Mouse (Mus musculus) bone marrow, adult 2 months (tissue): ENCODE measurements around the gene Mov10l1.

Source experiments
- CTCF ChIP-seq: fragments of 200-500 bp; IDR thresholded peaks from 2 replicates; pipeline ENCODE4 v1.5.1; 2011; ENCODE audit warnings: low read length, control low read depth; ENCODE audit not compliant: control insufficient read depth, insufficient read depth
- POLR2A ChIP-seq: fragments of 200-500 bp; IDR thresholded peaks from 2 replicates; pipeline ENCODE4 v1.6.1; 2011; ENCODE audit warnings: low read depth, mild to moderate bottlenecking, control low read depth, low read length, borderline replicate concordance; ENCODE audit not compliant: control insufficient read depth

GRCm38 (mm10) chr15:89060032-89060681 is 77.4 kb downstream of the Mov10l1 start:
- TF ChIP-seq POLR2A (no peak), CTCF (no peak)
